Mouse (Mus musculus): ENCODE results near the gene Schip1.

The Schip1 gene

DNA sequence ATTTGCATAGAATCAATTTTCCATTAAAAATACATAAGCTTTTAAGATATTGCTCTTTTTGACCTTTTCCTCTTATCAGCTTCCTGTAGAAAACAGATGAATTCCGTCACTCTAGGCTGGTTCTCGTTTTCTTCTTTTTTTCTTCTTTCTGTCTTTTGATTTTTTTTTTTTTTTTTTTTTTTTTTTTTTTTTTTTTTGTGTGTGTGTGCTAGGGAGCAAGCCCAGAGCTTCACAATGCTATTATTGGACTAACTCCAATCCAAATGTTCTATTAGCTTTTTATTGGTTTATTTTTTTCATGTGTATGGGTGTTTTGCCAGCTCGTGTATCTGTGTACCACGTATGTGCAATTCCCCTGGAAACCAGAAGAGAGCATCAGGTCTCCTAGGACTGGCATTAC lies 420.0 kb downstream of the Schip1 start:
- in situ Hi-C loops (cut with MboI; ENCODE audit: low pct_unique_long_range_greater_than_20kb in 1 of 2, low sequenced_read_pairs in 2 of 2, unreplicated experiment in 1 of 2) = loop anchor here in 1 of 2 experiments (10.0 kb wide), 1 partner anchor 60 kb away; no protein-coding TSS in a partner anchor

DNA sequence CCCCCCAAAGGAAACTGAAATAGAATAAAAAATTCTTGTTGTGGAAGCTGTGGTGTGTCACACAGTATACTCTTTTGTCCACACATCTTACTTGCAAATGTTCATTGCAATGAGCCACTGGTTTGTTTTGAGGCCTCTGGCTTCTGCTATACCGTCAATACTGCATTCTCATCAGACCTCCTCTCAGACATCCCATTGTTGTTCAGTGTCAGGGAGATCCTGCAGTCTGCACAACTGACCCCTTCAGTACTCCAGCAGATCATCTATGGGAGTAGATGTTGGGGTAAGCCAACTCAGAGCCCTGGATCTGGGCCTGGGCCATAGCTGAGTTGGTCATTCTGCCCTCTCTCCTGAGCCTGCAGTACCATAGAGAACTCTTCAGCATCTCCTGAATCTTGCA lies 423.0 kb downstream of the Schip1 start:
- in situ Hi-C loops (cut with MboI; ENCODE audit: low pct_unique_long_range_greater_than_20kb in 1 of 2, low sequenced_read_pairs in 2 of 2, unreplicated experiment in 1 of 2) = loop anchor here in 1 of 2 experiments (10.0 kb wide), 1 partner anchor 57 kb away; no protein-coding TSS in a partner anchor

GRCm38 (mm10) chr3:68488316-68488715 lies 423.7 kb downstream of the Schip1 start:
- in situ Hi-C loops (cut with MboI; ENCODE audit: low pct_unique_long_range_greater_than_20kb in 1 of 2, low sequenced_read_pairs in 2 of 2, unreplicated experiment in 1 of 2) = loop anchor here in 1 of 2 experiments (10.0 kb wide), 1 partner anchor 56 kb away; no protein-coding TSS in a partner anchor

DNA sequence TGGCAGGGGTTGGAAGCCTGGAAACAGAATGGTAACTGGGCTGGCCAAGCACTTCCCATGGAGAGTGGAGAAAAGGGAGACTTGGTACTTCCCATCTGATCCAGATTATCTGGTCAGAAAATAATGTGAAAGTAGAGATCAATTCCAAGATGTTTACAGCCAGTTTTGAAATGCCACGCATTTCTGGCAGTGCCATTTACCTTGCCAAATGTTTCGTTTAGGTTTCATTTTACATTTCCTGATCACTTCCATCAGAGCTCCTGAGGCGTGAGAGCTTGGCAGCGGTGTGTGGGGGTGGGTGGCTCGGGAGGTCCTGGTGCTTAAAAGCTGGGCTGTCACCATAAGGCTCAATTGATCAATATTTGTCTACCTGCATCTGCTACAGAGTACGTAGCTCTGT lies 426.9 kb downstream of the Schip1 start:
- in situ Hi-C loops (cut with MboI; ENCODE audit: low pct_unique_long_range_greater_than_20kb in 1 of 2, low sequenced_read_pairs in 2 of 2, unreplicated experiment in 1 of 2) = loop anchor here in 1 of 2 experiments (5.0 kb wide), 1 partner anchor 46 kb away; no protein-coding TSS in a partner anchor

GRCm38 (mm10) chr3:68492066-68492465 lies 427.5 kb downstream of the Schip1 start:
- in situ Hi-C loops (cut with MboI; ENCODE audit: low pct_unique_long_range_greater_than_20kb in 1 of 2, low sequenced_read_pairs in 2 of 2, unreplicated experiment in 1 of 2) = loop anchor here in 1 of 2 experiments (5.0 kb wide), 1 partner anchor 45 kb away; no protein-coding TSS in a partner anchor

GRCm38 (mm10) chr3:68492513-68492912 lies 427.9 kb downstream of the Schip1 start:
- in situ Hi-C loops (cut with MboI; ENCODE audit: low pct_unique_long_range_greater_than_20kb in 1 of 2, low sequenced_read_pairs in 2 of 2, unreplicated experiment in 1 of 2) = loop anchor here in 1 of 2 experiments (5.0 kb wide), 1 partner anchor 45 kb away; no protein-coding TSS in a partner anchor

GRCm38 (mm10) chr3:68493170-68493585 lies 428.6 kb downstream of the Schip1 start:
- in situ Hi-C loops (cut with MboI; ENCODE audit: low pct_unique_long_range_greater_than_20kb in 1 of 2, low sequenced_read_pairs in 2 of 2, unreplicated experiment in 1 of 2) = loop anchor here in 1 of 2 experiments (5.0 kb wide), 1 partner anchor 44 kb away; no protein-coding TSS in a partner anchor

GRCm38 (mm10) chr3:68493586-68494295 lies 429.1 kb downstream of the Schip1 start:
- in situ Hi-C loops (cut with MboI; ENCODE audit: low pct_unique_long_range_greater_than_20kb in 1 of 2, low sequenced_read_pairs in 2 of 2, unreplicated experiment in 1 of 2) = loop anchor here in 1 of 2 experiments (5.0 kb wide), 1 partner anchor 44 kb away; no protein-coding TSS in a partner anchor

- in situ Hi-C loops (cut with MboI; ENCODE audit: low pct_unique_long_range_greater_than_20kb in 1 of 2, low sequenced_read_pairs in 2 of 2, unreplicated experiment in 1 of 2) = loop anchor here in 1 of 2 experiments (5.0 kb wide), 1 partner anchor 43 kb away; no protein-coding TSS in a partner anchor
Observed at GRCm38 (mm10) chr3:68494296-68495095, 429.9 kb downstream of the Schip1 start.

GRCm38 (mm10) chr3:68495096-68495735 lies 430.6 kb downstream of the Schip1 start:
- in situ Hi-C loops (cut with MboI; ENCODE audit: low pct_unique_long_range_greater_than_20kb in 1 of 2, low sequenced_read_pairs in 2 of 2, unreplicated experiment in 1 of 2) = no loop called here

GRCm38 (mm10) chr3:68495736-68496242 lies 431.2 kb downstream of the Schip1 start:
- in situ Hi-C loops (cut with MboI; ENCODE audit: low pct_unique_long_range_greater_than_20kb in 1 of 2, low sequenced_read_pairs in 2 of 2, unreplicated experiment in 1 of 2) = no loop called here

GRCm38 (mm10) chr3:68496513-68496912 lies 431.9 kb downstream of the Schip1 start:
- in situ Hi-C loops (cut with MboI; ENCODE audit: low pct_unique_long_range_greater_than_20kb in 1 of 2, low sequenced_read_pairs in 2 of 2, unreplicated experiment in 1 of 2) = no loop called here

GRCm38 (mm10) chr3:68499532-68500152 lies 435.0 kb downstream of the Schip1 start:
- in situ Hi-C loops (cut with MboI; ENCODE audit: low pct_unique_long_range_greater_than_20kb in 1 of 2, low sequenced_read_pairs in 2 of 2, unreplicated experiment in 1 of 2) = no loop called here

- in situ Hi-C loops (cut with MboI; ENCODE audit: low pct_unique_long_range_greater_than_20kb in 1 of 2, low sequenced_read_pairs in 2 of 2, unreplicated experiment in 1 of 2) = no loop called here
Observed at GRCm38 (mm10) chr3:68504838-68505237, 440.2 kb downstream of the Schip1 start.

DNA sequence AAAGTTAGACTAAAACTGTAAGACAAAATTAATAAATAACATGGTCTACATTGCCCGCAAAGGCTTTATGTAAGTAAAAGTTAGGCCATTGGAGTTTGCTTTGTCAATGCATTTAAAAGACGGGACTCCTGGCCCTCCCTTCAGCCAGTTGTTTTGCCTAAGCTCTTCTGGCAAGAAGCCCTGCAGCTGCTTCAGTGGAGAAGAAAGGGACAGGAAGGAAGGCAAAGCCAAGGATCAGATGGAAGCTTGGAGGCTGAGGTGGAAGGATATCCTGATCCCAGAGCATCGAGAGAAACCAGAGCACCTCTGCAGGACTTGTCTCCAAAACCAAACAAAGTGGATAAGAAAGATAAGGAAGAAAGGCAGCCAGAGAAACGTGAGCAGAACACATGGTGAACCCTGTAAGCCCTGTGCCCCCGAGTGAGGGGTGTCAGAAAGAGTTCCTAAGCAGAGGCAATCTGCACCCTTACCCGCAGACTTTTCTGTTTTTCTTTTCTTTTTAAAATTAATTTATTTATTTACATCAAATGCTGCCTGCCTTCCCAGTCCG lies 442.2 kb downstream of the Schip1 start:
- in situ Hi-C loops (cut with MboI; ENCODE audit: low pct_unique_long_range_greater_than_20kb in 1 of 2, low sequenced_read_pairs in 2 of 2, unreplicated experiment in 1 of 2) = no loop called here

- in situ Hi-C loops (cut with MboI; ENCODE audit: low pct_unique_long_range_greater_than_20kb in 1 of 2, low sequenced_read_pairs in 2 of 2, unreplicated experiment in 1 of 2) = no loop called here
Observed at GRCm38 (mm10) chr3:68508629-68509028, 444.0 kb downstream of the Schip1 start.

GRCm38 (mm10) chr3:68510872-68511271 lies 446.3 kb downstream of the Schip1 start:
- in situ Hi-C loops (cut with MboI; ENCODE audit: low pct_unique_long_range_greater_than_20kb in 1 of 2, low sequenced_read_pairs in 2 of 2, unreplicated experiment in 1 of 2) = no loop called here

- in situ Hi-C loops (cut with MboI; ENCODE audit: low pct_unique_long_range_greater_than_20kb in 1 of 2, low sequenced_read_pairs in 2 of 2, unreplicated experiment in 1 of 2) = no loop called here
Observed at GRCm38 (mm10) chr3:68511744-68512143, 447.1 kb downstream of the Schip1 start.
